ENCODE assay signal across 27 mouse cellular contexts in the genomic region with DNA sequence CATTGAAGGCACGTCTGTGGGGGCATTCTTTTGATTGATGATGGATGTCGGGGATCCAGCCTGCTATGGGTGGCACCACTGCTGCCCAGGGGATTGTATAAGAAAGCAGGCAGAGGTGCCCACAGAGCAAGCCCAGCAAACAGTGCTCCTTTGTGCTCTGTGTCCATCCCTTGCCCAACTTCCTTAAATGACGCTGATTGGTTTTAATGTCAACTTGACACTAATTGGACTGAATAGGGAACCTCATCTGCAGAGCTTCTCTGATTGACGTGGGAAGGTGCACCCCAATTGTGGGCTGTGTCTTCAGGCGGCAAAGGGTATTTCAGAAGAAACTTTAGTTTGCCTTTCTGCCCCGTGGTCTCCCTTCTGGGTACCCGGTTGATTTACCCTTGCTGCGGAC.
"Had no signal": no experiment of that assay in that cellular context is flagged by ENCODE, and none has a peak within 500 bp of the region (broad histone marks: within the 10 kb centered on the region; RNA-seq: fewer than 3 reads in every experiment).

No protein-coding gene starts in this region.

- H3K27ac ChIP-seq: gastrocnemius, adult 2 months; heart, adult 2 months; heart, embryonic 13.5 days; heart, embryonic 15.5 days; hindbrain, embryonic 10.5 days; hindbrain, embryonic 12.5 days; hindbrain, embryonic 14.5 days; intestine, embryonic 15.5 days; layer of hippocampus, adult 2 months; left cerebral cortex, adult 2 months; limb, embryonic 10.5 days; limb, embryonic 12.5 days had no signal

- H3K4me3 ChIP-seq: gastrocnemius, adult 2 months; heart, adult 2 months; heart, embryonic 13.5 days; heart, embryonic 15.5 days; hindbrain, embryonic 10.5 days; hindbrain, embryonic 12.5 days; intestine, embryonic 15.5 days; layer of hippocampus, adult 2 months; left cerebral cortex, adult 2 months; limb, embryonic 10.5 days; limb, embryonic 12.5 days had no signal

- H3K27me3 ChIP-seq: heart, embryonic 15.5 days; hindbrain, embryonic 12.5 days; intestine, embryonic 15.5 days had no signal

- ATAC-seq: hindbrain, embryonic 16.5 days; inflammation-experienced regulatory T-cells, adult 6 months; intestine, embryonic 15.5 days; intestine, postnatal 0 days had no signal

- H3K4me2 ChIP-seq: heart, embryonic 11.5 days; heart, embryonic 13.5 days; heart, embryonic 15.5 days; hindbrain, embryonic 12.5 days; hindbrain, embryonic 14.5 days; intestine, embryonic 15.5 days; limb, embryonic 12.5 days; liver, embryonic 11.5 days had no signal

- H3K9me3 ChIP-seq: heart, embryonic 13.5 days; heart, embryonic 15.5 days; hindbrain, embryonic 10.5 days; hindbrain, embryonic 12.5 days; intestine, embryonic 15.5 days; limb, embryonic 10.5 days; limb, embryonic 12.5 days had no signal

- DNase-seq: gastrocnemius, adult 2 months; gastrocnemius, postnatal 10 days; gastrocnemius, postnatal 25 days; heart, adult 2 months; heart, postnatal 14 days; heart, postnatal 36 days; kidney, adult 18-20 months; kidney, adult 8-10 months; kidney, postnatal 10 days; kidney, postnatal 25 days; kidney, postnatal 4 days; liver had no signal

- H3K9ac ChIP-seq: heart, embryonic 13.5 days; heart, embryonic 15.5 days; hindbrain, embryonic 12.5 days; hindbrain, embryonic 14.5 days; intestine, embryonic 15.5 days; limb, embryonic 12.5 days had no signal

- H3K4me1 ChIP-seq: intestine, embryonic 15.5 days had no signal
